Mouse (Mus musculus) forebrain, embryonic 12.5 days (tissue): ENCODE results near the gene Rab8b. TPM values are rescaled to one million over a fixed set of nuclear protein-coding genes. Genes with fewer than 3 reads are reported as not detected.
"Not testable (repeated sequence)": the region's sequence is repeated elsewhere in the genome, so short reads cannot be mapped to it uniquely, and the experiment has no call there.

Source experiments
- ATAC-seq: fragments of 200-750 bp; cut with Nextera tagmentation; 2 replicates; pipeline ENCODE4 v1.8.0; 2017; ENCODE audit warnings: moderate TSS enrichment; ENCODE audit not compliant: low FRiP score
- H3K27ac ChIP-seq: fragments of 300-500 bp; sonication (generic); 2 replicates; pipeline ENCODE4 v1.5.1; 2016; ENCODE audit warnings: mild to moderate bottlenecking
- H3K27me3 ChIP-seq: fragments of 300-500 bp; sonication (generic); 2 replicates; pipeline ENCODE4 v1.6.1; 2016; ENCODE audit warnings: mild to moderate bottlenecking
- H3K36me3 ChIP-seq: fragments of 300-500 bp; sonication (generic); replicated peaks from 2 replicates; pipeline ENCODE4 v1.6.1; 2016; ENCODE audit warnings: mild to moderate bottlenecking
- H3K4me1 ChIP-seq: fragments of 300-500 bp; sonication (generic); 2 replicates; pipeline ENCODE4 v1.6.1; 2016
- H3K4me2 ChIP-seq: fragments of 300-500 bp; sonication (generic); 2 replicates; pipeline ENCODE4 v1.6.1; 2016; ENCODE audit warnings: mild to moderate bottlenecking, moderate library complexity
- H3K4me3 ChIP-seq: fragments of 300-500 bp; sonication (generic); replicated peaks from 2 replicates; pipeline ENCODE4 v1.5.1; 2016; ENCODE audit warnings: mild to moderate bottlenecking
- H3K9ac ChIP-seq: fragments of 300-500 bp; sonication (generic); 2 replicates; pipeline ENCODE4 v1.6.1; 2016; ENCODE audit warnings: mild to moderate bottlenecking
- H3K9me3 ChIP-seq: fragments of 300-500 bp; sonication (generic); 2 replicates; pipeline ENCODE4 v1.6.1; 2016
- WGBS: fragments of 180-500 bp; shearing (Covaris S2); methylation state at CpG from one replicate; pipeline ENCODE4 v1.1.7; 2016; 5-methylcytosine and 5-hydroxymethylcytosine counted together
- polyA plus RNA-seq: library from polyadenylated mRNA; unstranded; fragments of >200 nt; fragmentation: Nextera tagmentation; extraction: Ambion mirVana; gene quantifications from 2 replicates; pipeline ENCODE4 v1.2.1, GENCODE M21; 2016

Gene Rab8b
- polyA plus RNA-seq, 1 experiment from 2014 or later, result 50.7 TPM

DNA sequence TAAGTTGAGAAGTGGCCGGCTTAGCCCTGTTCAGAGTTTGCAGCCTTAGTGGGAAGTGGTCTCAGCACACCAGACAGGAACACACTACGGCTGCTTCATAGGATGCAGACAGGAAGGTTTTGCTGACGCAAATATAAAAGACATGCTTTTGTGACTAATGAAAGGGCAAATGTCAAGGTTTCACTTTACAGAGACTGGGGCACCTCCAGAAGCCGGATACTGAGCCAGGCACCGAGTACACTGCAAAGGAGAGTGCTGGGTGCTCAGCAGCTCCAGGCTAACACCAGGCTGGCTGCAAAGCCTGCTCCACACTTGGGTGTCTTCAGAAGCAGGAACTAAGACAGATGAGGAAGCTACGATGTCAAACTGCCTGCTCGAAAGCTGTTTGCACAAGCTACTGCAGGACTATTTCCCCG is 37.1 kb downstream of the Rab8b start:
- no peak overlapping the region for H3K9ac ChIP-seq
- 66% methylated on average over 8 of the region's 8 CpGs for WGBS

DNA sequence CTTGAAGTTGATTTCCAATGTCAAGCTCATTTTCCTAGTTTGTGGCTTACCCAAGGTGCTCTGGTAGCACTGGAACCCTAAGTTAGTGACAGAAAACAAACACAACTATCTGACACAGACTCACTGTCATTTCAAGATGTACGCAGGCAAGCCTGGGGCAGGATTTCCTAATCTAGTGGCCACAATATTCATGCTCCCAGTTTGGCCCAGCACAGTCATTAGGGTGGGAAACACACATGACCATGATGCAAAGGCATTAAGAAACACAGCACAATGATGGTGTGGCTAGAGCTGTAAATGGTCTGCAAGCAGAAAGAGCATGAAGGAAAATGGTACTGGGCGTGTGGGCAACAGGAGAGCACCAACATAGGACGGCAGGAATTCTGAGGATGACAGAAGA is 37.6 kb downstream of the Rab8b start:
- Histone ChIP-seq H3K27me3 (no peaks in the 10 kb centered on the region), H3K9me3 (no peaks in the 10 kb centered on the region), H3K4me1 (peaks cover 12% of the 10 kb centered on the region), H3K4me2 (no peak overlapping the region), H3K9ac (no peak overlapping the region), H3K36me3 (no peaks in the 10 kb centered on the region), H3K27ac (no peak overlapping the region), H3K4me3 (no peak overlapping the region)
- 86% methylated on average over 3 of the region's 3 CpGs for WGBS
- no peak for ATAC-seq

More for the DNA sequence above, 37.1 kb downstream of the Rab8b start:
- Histone ChIP-seq H3K9me3 (no peaks in the 10 kb centered on the region), H3K27ac (no peak overlapping the region), H3K27me3 (no peaks in the 10 kb centered on the region), H3K4me3 (no peak overlapping the region), H3K4me1 (peaks cover 17% of the 10 kb centered on the region), H3K4me2 (no peak overlapping the region), H3K36me3 (no peaks in the 10 kb centered on the region)
- no peak for ATAC-seq

DNA sequence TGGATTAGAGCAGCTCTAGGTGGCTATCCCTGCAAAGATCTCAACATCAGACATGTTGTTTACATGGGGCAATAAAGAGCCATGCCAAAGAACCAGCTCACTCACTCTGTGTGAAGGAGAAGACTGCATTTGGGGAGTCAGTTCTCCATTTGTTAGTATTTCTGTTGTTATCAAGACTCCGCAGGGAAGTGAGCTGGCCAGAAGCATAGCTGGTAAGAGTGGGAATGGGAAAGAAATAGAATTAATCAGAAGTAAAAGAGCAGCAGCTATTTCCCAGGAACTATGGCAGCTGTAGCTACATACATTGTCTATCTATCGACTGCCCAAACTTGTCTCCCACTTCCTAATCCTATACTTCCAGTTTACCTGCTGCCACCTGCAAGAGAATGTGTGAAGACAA is 38.7 kb downstream of the Rab8b start:
- Histone ChIP-seq H3K4me3 (no peak overlapping the region), H3K27me3 (no peaks in the 10 kb centered on the region), H3K4me1 (peaks cover 3% of the 10 kb centered on the region; the same call in 1 of the 2 replicates), H3K4me2 (no peak overlapping the region), H3K36me3 (no peaks in the 10 kb centered on the region), H3K9me3 (no peaks in the 10 kb centered on the region), H3K27ac (no peak overlapping the region), H3K9ac (no peak overlapping the region)
- 93% methylated on average over 2 of the region's 2 CpGs for WGBS
- no peak for ATAC-seq

DNA sequence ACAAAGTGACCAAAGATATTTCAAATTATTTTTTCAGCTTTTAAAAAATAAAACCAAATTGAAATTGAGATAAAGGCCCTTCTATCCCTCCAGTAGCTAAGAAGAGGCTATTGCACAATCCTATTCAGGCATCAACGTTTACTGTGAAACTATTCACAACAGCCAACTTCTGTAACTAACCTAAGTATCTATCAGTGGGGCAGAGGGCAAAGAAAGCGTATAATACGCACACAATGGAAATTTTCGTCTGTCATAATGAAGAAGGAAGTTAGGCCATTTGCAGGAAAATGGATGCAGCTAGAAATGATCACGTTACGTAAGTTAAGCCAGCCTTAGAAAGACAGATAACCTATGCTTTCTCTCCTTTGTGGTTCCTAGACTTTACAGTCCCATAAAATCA is 40.0 kb downstream of the Rab8b start:
- H3K27ac ChIP-seq, result no peak overlapping the region
- H3K4me2 ChIP-seq, result no peak overlapping the region
- H3K4me3 ChIP-seq, result no peak overlapping the region
- no peak for ATAC-seq
- 86% methylated on average over 6 of the region's 6 CpGs for WGBS
- peaks cover 3% of the 10 kb centered on the region; the same call in 1 of the 2 replicates for H3K4me1 ChIP-seq
- H3K9me3 ChIP-seq, result peaks cover 3% of the 10 kb centered on the region; the same call in 1 of the 2 replicates
- no peak overlapping the region for H3K9ac ChIP-seq
- 0 out of 2 replicates have a peak, but pooled peaks cover 1% of the 10 kb centered on the region for H3K36me3 ChIP-seq
- no peaks in the 10 kb centered on the region for H3K27me3 ChIP-seq

DNA sequence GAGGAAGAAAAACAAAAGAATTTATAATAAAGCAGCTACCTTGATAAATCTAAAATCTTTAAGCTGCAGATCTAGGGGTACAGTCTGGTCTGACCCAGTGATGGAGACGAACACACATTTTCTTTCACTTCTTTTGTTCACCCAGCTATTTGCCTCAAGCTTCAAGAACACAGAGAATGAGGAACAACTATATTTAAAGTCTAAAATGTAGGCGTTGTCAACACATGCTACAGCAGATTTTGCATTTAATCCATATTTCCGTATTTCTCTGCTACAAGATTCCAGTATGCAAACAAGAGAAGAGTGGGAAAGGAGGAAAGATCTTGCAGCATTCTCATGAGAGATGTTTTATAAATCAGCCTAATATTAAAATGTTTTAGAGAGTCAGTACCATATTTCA is 40.6 kb downstream of the Rab8b start:
- H3K36me3 ChIP-seq, result 0 out of 2 replicates have a peak, but pooled peaks cover 3% of the 10 kb centered on the region
- peaks cover 4% of the 10 kb centered on the region; the same call in 1 of the 2 replicates for H3K9me3 ChIP-seq
- H3K27me3 ChIP-seq, result no peaks in the 10 kb centered on the region
- H3K27ac ChIP-seq, result no peak overlapping the region
- 93% methylated on average over 3 of the region's 3 CpGs for WGBS
- H3K4me3 ChIP-seq, result no peak overlapping the region
- no peak overlapping the region for H3K9ac ChIP-seq
- no peak overlapping the region for H3K4me2 ChIP-seq
- no peak for ATAC-seq
- peaks cover 3% of the 10 kb centered on the region; the same call in 1 of the 2 replicates for H3K4me1 ChIP-seq

DNA sequence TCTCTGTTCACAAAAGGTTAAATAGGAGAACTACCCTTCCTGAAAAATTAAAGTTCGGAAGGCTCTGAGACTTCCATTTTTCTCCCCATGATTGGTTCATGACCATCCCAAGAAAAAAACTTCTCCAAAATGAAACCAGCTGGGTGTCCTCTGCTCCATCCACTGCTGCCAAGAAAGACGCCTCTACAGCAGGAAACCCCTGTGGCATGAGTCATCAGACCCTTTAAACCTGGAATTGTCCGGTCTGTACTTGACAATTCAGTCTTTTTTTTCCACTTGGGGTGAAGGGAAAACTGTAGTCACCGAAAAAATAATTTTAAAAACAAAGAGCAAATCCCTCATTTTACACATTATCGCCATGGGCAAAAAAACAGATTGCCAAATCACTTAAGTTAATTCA is 42.9 kb downstream of the Rab8b start:
- WGBS, result 83% methylated on average over 5 of the region's 5 CpGs
- H3K9me3 ChIP-seq, result peaks cover 4% of the 10 kb centered on the region; the same call in 1 of the 2 replicates
- H3K9ac ChIP-seq, result no peak overlapping the region
- 0 out of 2 replicates have a peak, but pooled peaks cover 3% of the 10 kb centered on the region for H3K36me3 ChIP-seq
- no peak overlapping the region for H3K4me2 ChIP-seq
- H3K4me1 ChIP-seq, result peaks cover 3% of the 10 kb centered on the region; the same call in 1 of the 2 replicates
- H3K27ac ChIP-seq, result no peak overlapping the region
- ATAC-seq, result no peak
- H3K4me3 ChIP-seq, result no peak overlapping the region
- H3K27me3 ChIP-seq, result no peaks in the 10 kb centered on the region

DNA sequence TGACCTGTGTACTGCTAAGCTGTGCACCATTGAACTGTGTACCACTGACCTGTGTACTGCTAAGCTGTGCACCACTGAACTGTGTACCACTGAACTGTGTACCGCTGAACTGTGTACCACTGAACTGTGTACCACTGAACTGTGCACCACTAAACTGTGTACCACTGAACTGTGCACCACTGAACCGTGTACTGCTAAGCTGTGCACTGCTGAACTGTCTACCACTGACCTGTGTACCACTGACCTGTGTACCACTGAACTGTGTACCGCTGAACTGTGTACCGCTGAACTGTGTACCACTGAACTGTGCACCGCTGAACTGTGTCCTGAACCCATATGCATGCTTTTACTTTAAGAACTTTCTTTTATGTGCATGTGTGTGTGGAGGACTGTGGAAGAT is 45.2 kb downstream of the Rab8b start:
- Histone ChIP-seq H3K36me3 (0 out of 2 replicates have a peak, but pooled peaks cover 3% of the 10 kb centered on the region), H3K27me3 (no peaks in the 10 kb centered on the region), H3K27ac (no peak overlapping the region), H3K9ac (no peak overlapping the region), H3K9me3 (peaks cover 4% of the 10 kb centered on the region; the same call in 1 of the 2 replicates), H3K4me3 (no peak overlapping the region), H3K4me2 (no peak overlapping the region), H3K4me1 (no peaks in the 10 kb centered on the region)
- ATAC-seq, result no peak
- WGBS, result 98% methylated on average over 5 of the region's 5 CpGs

DNA sequence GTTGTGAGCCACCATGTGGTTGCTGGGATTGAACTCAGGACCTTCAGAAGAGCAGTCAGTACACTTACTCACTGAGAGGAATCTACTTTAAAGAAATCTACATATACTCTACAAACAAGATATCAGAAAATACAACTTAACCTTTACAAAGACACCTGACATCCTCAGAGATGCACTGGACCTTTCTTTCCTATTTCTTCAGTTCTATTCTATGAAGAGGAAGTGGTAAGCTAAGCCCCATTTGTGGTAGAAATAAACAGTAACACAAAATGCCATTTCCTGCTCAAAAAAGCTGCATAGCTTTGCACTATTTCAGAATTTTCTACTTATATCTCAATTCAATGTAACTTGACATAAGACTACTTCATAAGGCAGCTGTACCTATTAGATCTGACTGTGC is 46.0 kb downstream of the Rab8b start:
- Histone ChIP-seq H3K27me3 (no peaks in the 10 kb centered on the region), H3K4me1 (no peaks in the 10 kb centered on the region), H3K27ac (no peak overlapping the region), H3K9ac (no peak overlapping the region), H3K36me3 (0 out of 2 replicates have a peak, but pooled peaks cover 3% of the 10 kb centered on the region), H3K9me3 (peaks cover 4% of the 10 kb centered on the region; the same call in 1 of the 2 replicates), H3K4me3 (no peak overlapping the region), H3K4me2 (no peak overlapping the region)
- ATAC-seq, result no peak

DNA sequence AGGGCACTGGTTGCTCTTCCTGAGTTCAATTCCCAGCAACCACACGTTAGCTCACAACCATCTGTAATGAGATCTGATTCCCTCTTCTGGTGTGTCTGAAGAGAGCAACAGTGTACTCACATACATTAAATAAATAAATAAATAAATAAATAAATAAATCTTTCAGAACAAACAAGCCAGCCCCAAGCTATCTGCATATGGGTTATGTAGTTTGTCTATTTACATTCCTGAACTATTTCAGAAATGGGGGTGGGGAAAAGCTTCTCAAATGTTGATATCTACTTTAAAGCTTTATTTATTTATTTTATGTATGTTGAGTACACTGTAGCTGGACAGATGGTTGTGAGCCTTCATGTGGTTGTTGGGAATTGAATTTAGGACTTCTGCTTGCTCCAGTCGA is 46.5 kb downstream of the Rab8b start:
- not testable (repeated sequence) for H3K27me3 ChIP-seq, H3K9ac ChIP-seq, H3K9me3 ChIP-seq, H3K27ac ChIP-seq, H3K36me3 ChIP-seq, H3K4me1 ChIP-seq, H3K4me2 ChIP-seq, ATAC-seq, H3K4me3 ChIP-seq
- WGBS, result 91% methylated on average over 2 of the region's 2 CpGs

DNA sequence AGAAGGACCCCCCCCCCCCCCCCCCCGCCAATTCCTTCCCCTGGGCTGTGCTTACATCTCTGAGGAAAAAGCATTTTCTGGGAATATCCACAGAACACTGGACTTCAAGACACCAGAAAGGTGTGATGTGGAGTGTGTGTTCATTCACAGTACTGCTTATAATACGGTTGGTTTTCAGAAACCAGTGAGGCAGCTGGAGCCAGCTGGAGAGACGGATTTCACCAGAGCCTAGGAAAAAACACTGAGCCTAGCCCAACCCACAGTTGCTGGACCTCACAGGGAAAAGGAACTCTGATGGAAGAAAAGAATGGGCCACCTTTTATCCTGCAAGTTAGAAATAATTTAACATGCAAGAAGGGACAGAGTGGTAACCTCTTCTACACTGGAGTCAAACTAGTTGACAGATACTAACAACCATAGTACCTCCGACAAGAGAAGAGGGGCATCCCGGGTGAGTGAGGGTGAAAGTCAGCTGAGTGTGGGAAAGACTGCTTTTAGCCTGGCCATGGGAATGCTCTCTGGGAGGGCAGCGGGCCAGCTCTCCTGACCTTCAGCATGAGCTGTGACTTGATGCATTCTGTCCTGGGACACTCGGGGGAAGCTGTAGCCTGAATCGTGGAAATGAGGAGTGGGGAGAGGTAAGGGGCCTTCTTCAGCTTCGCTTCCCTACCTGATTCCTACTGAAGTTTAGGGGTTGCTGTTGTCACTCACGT is 47.3 kb downstream of the Rab8b start:
- Histone ChIP-seq H3K9me3 (peaks cover 4% of the 10 kb centered on the region; the same call in 1 of the 2 replicates), H3K4me1 (no peaks in the 10 kb centered on the region), H3K27ac (no peak overlapping the region), H3K4me2 (no peak overlapping the region), H3K36me3 (0 out of 2 replicates have a peak, but pooled peaks cover 3% of the 10 kb centered on the region), H3K4me3 (no peak overlapping the region), H3K27me3 (no peaks in the 10 kb centered on the region), H3K9ac (no peak overlapping the region)
- no peak for ATAC-seq
- WGBS, result 83% methylated on average over 10 of the region's 10 CpGs

DNA sequence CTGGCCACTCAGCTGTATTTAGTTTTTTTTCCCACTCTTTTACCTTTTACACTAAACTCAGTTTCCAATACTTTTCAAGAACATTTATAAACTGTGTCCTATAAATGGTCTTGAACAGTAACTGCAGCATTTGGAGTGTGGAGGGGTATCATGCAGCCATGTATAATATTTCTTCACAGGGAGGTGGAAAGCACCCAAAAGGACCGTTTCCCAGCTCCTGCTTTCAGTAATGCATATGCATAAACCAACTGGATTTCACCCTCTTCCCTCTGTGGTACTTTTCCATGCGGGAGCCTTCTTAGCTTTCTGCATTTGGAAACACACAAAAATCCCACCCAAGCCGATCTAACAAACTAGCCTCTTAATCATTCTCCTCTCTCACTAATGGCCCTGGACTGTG is 54.8 kb downstream of the Rab8b start:
- H3K27me3 ChIP-seq, result no peaks in the 10 kb centered on the region
- no peaks in the 10 kb centered on the region for H3K9me3 ChIP-seq
- H3K36me3 ChIP-seq, result peaks cover 12% of the 10 kb centered on the region
- peak overlapping the region; percentile 85; the same call in 1 of the 2 replicates for H3K27ac ChIP-seq
- H3K9ac ChIP-seq, result no peak overlapping the region
- no peak overlapping the region for H3K4me2 ChIP-seq
- ATAC-seq, result no peak
- no peak overlapping the region for H3K4me3 ChIP-seq
- 60% methylated on average over 3 of the region's 3 CpGs for WGBS
- peaks cover 29% of the 10 kb centered on the region for H3K4me1 ChIP-seq

DNA sequence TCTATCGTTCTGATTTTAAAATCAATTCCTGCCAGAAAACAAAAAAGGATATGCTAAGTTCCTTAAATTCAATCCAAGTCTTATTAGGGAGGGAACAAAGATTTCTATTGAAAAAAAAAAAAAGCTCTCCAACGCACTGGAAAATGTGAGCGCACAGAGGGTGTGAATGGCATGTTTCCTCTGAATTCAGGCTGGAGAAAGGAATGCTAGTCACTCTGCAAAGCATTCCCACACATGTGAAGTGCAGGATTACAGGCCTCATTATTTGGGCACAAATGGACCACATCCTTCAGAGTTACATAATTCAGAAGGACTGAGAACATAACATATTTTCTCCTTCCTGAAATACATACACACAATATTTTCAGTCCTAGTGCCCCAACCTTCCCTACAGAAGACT is 56.0 kb downstream of the Rab8b start:
- Histone ChIP-seq H3K9ac (no peak overlapping the region), H3K4me1 (peaks cover 29% of the 10 kb centered on the region)
- 13% methylated on average over 3 of the region's 3 CpGs for WGBS

DNA sequence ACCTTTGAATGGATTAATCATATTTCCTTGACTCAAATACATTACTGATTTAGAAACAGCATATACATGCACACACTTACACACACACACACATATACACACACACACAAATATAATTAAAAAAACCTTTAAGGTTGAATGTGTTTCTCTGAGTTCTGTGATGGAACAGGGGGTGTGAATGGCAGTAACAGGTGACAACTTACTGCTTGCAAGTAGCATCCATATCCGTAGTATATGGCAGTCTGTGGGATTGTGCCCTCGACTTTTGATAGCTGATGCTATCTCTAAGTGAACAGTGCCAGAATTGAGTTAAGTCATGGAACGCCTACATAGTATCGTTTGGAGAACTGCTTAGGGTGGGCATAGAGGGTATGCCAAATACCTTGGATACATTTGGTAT is 57.3 kb downstream of the Rab8b start:
- Histone ChIP-seq H3K9me3 (no peaks in the 10 kb centered on the region), H3K9ac (no peak overlapping the region), H3K4me1 (peaks cover 29% of the 10 kb centered on the region), H3K36me3 (peaks cover 21% of the 10 kb centered on the region), H3K4me3 (no peak overlapping the region), H3K27ac (no peak overlapping the region), H3K27me3 (no peaks in the 10 kb centered on the region), H3K4me2 (no peak overlapping the region)
- 91% methylated on average over 4 of the region's 4 CpGs for WGBS
- no peak for ATAC-seq

More for the DNA sequence above, 56.0 kb downstream of the Rab8b start:
- Histone ChIP-seq H3K27me3 (no peaks in the 10 kb centered on the region), H3K4me3 (no peak overlapping the region), H3K36me3 (peaks cover 16% of the 10 kb centered on the region), H3K4me2 (no peak overlapping the region), H3K27ac (peak overlapping the region; percentile 85), H3K9me3 (no peaks in the 10 kb centered on the region)
- peak; percentile 46; the same call in 1 of the 2 replicates for ATAC-seq
